Mouse (Mus musculus): Measurements from ENCODE around the gene Olfr876.

GRCm38 (mm10) chr9:37802731-37803130 is at the start of gene Olfr876:
- TF ChIP-seq CTCF (IDR thresholded peaks at IDR 0.05 in 2 of 3, conservative IDR thresholded peaks at IDR 0.05 in 1 of 3; ENCODE audit: control insufficient read depth in 1 of 3, insufficient read depth in 1 of 3, low read depth in 2 of 3, low read length in 3 of 3, poor library complexity in 1 of 3, severe bottlenecking in 1 of 3) (no peak), NELFE (IDR thresholded peaks at IDR 0.05; ENCODE audit: low read depth, low read length) (no peak), ZMIZ1 (IDR thresholded peaks at IDR 0.05; ENCODE audit: low read depth, low read length) (no peak), EP300 (IDR thresholded peaks at IDR 0.05; ENCODE audit: low read depth in 1 of 2, low read length in 2 of 2) (no peak), SIN3A (IDR thresholded peaks at IDR 0.05; ENCODE audit: low read length) (no peak), USF1 (IDR thresholded peaks at IDR 0.05; ENCODE audit: low read depth, low read length) (no peak), POLR2A (IDR thresholded peaks at IDR 0.05; ENCODE audit: control insufficient read depth in 1 of 2, insufficient read depth in 1 of 2, low read depth in 1 of 2, low read length in 2 of 2, poor library complexity in 1 of 2) (no peak), RAD21 (IDR thresholded peaks at IDR 0.05; ENCODE audit: low read depth, low read length) (no peak), MEF2A (IDR thresholded peaks at IDR 0.05; ENCODE audit: extremely low read depth, insufficient replicate concordance, low read depth, low read length, poor library complexity, severe bottlenecking) (no peak), GATA1 (IDR thresholded peaks at IDR 0.05; ENCODE audit: low read depth, low read length) (no peak), MYC (IDR thresholded peaks at IDR 0.05; ENCODE audit: low read depth, low read length) (no peak), CHD2 (IDR thresholded peaks at IDR 0.05; ENCODE audit: low read length) (no peak), ZKSCAN1 (IDR thresholded peaks at IDR 0.05; ENCODE audit: low read depth, low read length) (no peak), UBTF (IDR thresholded peaks at IDR 0.05; ENCODE audit: borderline replicate concordance, insufficient read depth, low read depth, low read length) (no peak)

Data from MEL (cell line).